Mouse (Mus musculus): ENCODE measurements around the gene Cand1. TPM values are rescaled to one million over a fixed set of nuclear protein-coding genes. Genes with fewer than 3 reads are reported as not detected.
A peak's percentile ranks its signal among the peaks of the same experiment; 100 is the strongest.

Cand1 gene
- polyA plus RNA-seq, 1 experiment from 2014 or later = 48.5 TPM

GRCm38 (mm10) chr10:119257876-119258275 is 18.0 kb upstream of the Cand1 start:
- H3K9ac ChIP-seq (replicated peaks; ENCODE audit: low read depth, low read length) = no peak overlapping the region
- H3K4me1 ChIP-seq (replicated peaks; ENCODE audit: control insufficient read depth, insufficient read depth, low read length) = no peaks in the 10 kb centered on the region
- no peaks in the 10 kb centered on the region for H3K36me3 ChIP-seq (ENCODE audit: control insufficient read depth, insufficient read depth)
- no peak overlapping the region for H3K4me2 ChIP-seq (ENCODE audit: low read length)
- 76% methylated on average over 4 of the region's 4 CpGs for WGBS
- no peak for ATAC-seq
- no peaks in the 10 kb centered on the region; the same call in 1 of the 2 replicates for H3K9me3 ChIP-seq (ENCODE audit: control insufficient read depth, low read length)
- H3K4me3 ChIP-seq (replicated peaks; ENCODE audit: low read length) = no peak overlapping the region
- H3K27me3 ChIP-seq (replicated peaks; ENCODE audit: control insufficient read depth, insufficient read depth, low read length) = no peaks in the 10 kb centered on the region
- no peak overlapping the region for H3K27ac ChIP-seq (ENCODE audit: low read length)

DNA sequence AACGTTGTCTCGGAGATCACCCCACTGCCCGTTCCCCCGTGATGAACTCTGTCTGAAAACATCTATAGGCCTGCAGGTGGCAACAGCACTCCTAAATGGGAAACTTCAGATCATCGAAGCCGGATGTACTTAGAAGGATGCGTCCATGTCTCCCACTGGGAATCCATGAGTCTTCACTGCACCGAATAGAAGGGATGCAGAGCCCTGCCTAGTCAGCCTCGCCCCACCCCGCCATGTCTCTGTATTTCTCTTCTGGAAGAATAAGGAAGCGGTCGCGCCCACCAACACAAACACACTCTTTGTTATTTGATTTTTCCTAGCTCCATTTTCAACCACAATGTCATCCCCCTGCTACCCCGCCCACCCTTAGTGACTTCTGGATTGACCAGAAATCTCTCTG is 4.3 kb upstream of the Cand1 start:
- no peak for ATAC-seq
- Histone ChIP-seq H3K9me3 (ENCODE audit: control insufficient read depth, low read length) (no peaks in the 10 kb centered on the region), H3K4me1 (replicated peaks; ENCODE audit: control insufficient read depth, insufficient read depth, low read length) (peaks cover 5% of the 10 kb centered on the region; the same call in 1 of the 2 replicates), H3K4me2 (ENCODE audit: low read length) (no peak overlapping the region), H3K9ac (replicated peaks; ENCODE audit: low read depth, low read length) (no peak overlapping the region), H3K36me3 (ENCODE audit: control insufficient read depth, insufficient read depth) (no peaks in the 10 kb centered on the region), H3K27ac (ENCODE audit: low read length) (no peak overlapping the region), H3K4me3 (replicated peaks; ENCODE audit: low read length) (no peak overlapping the region), H3K27me3 (replicated peaks; ENCODE audit: control insufficient read depth, insufficient read depth, low read length) (no peaks in the 10 kb centered on the region)
- WGBS = 85% methylated on average over 14 of the region's 14 CpGs

GRCm38 (mm10) chr10:119240722-119241089 is 851 bp upstream of the Cand1 start:
- H3K36me3 ChIP-seq (ENCODE audit: control insufficient read depth, insufficient read depth) = peaks cover 3% of the 10 kb centered on the region; the same call in 1 of the 2 replicates
- no peak for ATAC-seq
- no peaks in the 10 kb centered on the region for H3K27me3 ChIP-seq (replicated peaks; ENCODE audit: control insufficient read depth, insufficient read depth, low read length)
- under 1% methylated on average over 9 of the region's 9 CpGs for WGBS
- no peaks in the 10 kb centered on the region for H3K9me3 ChIP-seq (ENCODE audit: control insufficient read depth, low read length)
- peak overlapping the region; percentile 85 for H3K27ac ChIP-seq (ENCODE audit: low read length)
- peak overlapping the region; percentile 72 for H3K4me2 ChIP-seq (ENCODE audit: low read length)
- peak overlapping the region; percentile 55 for H3K9ac ChIP-seq (replicated peaks; ENCODE audit: low read depth, low read length)
- peaks cover 19% of the 10 kb centered on the region for H3K4me1 ChIP-seq (replicated peaks; ENCODE audit: control insufficient read depth, insufficient read depth, low read length)
- H3K4me3 ChIP-seq (replicated peaks; ENCODE audit: low read length) = peak overlapping the region; percentile 94

DNA sequence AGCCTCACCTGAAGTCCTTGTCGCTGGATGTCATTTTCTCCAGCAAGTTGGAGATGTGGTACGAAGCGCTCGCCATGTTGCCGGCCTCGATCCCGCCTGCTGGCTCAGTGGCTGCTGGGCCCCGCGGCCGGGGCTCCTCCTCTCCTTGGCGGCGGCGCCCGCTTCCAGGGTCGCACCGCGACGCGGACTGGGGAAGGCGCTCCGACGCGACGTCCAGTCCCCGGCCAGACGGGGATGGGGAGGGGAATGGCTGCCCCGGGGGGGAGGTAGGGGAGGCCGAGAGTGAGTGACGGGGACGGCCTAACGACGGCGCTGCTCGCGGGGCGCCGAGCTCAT is 254 bp downstream of the Cand1 start:
- no peaks in the 10 kb centered on the region for H3K9me3 ChIP-seq (ENCODE audit: control insufficient read depth, low read length)
- no peaks in the 10 kb centered on the region for H3K27me3 ChIP-seq (replicated peaks; ENCODE audit: control insufficient read depth, insufficient read depth, low read length)
- H3K4me3 ChIP-seq (replicated peaks; ENCODE audit: low read length) = peak overlapping the region; percentile 94
- peak overlapping the region; percentile 96 for H3K9ac ChIP-seq (replicated peaks; ENCODE audit: low read depth, low read length)
- peaks cover 19% of the 10 kb centered on the region for H3K4me1 ChIP-seq (replicated peaks; ENCODE audit: control insufficient read depth, insufficient read depth, low read length)
- WGBS = 0% methylated on average over 23 of the region's 37 CpGs
- peaks cover 9% of the 10 kb centered on the region for H3K36me3 ChIP-seq (ENCODE audit: control insufficient read depth, insufficient read depth)
- no peak; the same call in 1 of the 2 replicates for ATAC-seq
- H3K4me2 ChIP-seq (ENCODE audit: low read length) = peak overlapping the region; percentile 70
- peak overlapping the region; percentile 95 for H3K27ac ChIP-seq (ENCODE audit: low read length)

DNA sequence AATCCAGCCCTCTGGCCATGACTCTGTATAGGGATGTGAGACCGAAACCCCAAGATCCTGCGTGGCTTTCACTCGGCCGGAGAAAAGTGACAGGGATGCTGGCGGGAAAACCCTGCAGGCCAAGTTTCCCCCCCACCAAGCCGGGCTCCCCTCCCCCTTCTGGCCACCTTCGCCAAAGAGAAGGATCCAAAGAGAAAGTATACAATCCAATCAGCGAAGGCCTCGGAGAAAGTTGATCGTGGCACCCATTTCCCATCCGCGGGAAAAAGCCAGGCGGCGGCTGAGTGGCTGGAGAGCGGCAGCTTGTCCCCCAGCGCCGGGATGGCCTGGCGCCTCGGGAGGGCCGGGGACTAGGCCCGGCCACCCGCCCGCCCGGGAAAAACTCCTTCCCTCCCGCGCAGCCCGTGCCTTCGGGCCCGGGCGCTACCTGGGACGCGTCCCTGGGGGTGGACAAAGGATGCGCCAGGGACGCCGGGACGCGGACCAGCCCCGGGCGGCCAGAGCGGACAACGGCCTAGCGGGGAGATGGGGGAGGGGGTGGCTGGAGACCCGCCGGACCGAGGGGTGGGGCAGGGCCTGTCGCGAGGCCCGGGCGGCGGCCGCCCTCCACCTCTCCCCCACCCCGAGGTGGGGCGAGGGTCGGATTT is 747 bp downstream of the Cand1 start:
- WGBS = under 1% methylated on average over 34 of the region's 54 CpGs
- H3K4me2 ChIP-seq (ENCODE audit: low read length) = peak overlapping the region; percentile 70
- peaks cover 9% of the 10 kb centered on the region for H3K36me3 ChIP-seq (ENCODE audit: control insufficient read depth, insufficient read depth)
- no peaks in the 10 kb centered on the region for H3K27me3 ChIP-seq (replicated peaks; ENCODE audit: control insufficient read depth, insufficient read depth, low read length)
- peak; percentile 1; the same call in 1 of the 2 replicates for ATAC-seq
- peaks cover 2% of the 10 kb centered on the region; the same call in 1 of the 2 replicates for H3K9me3 ChIP-seq (ENCODE audit: control insufficient read depth, low read length)
- H3K27ac ChIP-seq (ENCODE audit: low read length) = peak overlapping the region; percentile 95
- peaks cover 19% of the 10 kb centered on the region for H3K4me1 ChIP-seq (replicated peaks; ENCODE audit: control insufficient read depth, insufficient read depth, low read length)
- H3K9ac ChIP-seq (replicated peaks; ENCODE audit: low read depth, low read length) = peak overlapping the region; percentile 96
- H3K4me3 ChIP-seq (replicated peaks; ENCODE audit: low read length) = peak overlapping the region; percentile 94

DNA sequence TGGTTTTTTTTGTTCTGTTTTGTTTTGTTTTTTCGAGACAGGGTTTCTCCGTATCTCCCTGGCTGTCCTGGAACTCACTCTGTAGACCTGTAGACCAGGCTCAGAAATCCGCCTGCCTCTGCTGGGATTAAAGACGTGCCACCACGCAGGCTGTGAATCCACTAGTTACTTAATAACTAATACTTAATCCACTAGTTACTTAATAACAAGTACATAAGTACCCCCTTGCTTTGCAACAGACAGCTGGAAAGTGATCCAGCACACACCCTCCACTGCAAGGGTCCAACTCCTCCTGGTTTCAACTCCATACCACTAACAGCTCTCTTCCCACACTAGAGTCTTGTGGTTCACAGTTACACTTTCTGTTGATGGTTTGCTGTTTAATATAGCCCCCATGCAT is 8.3 kb downstream of the Cand1 start:
- Histone ChIP-seq H3K27ac (ENCODE audit: low read length) (no peak overlapping the region), H3K9me3 (ENCODE audit: control insufficient read depth, low read length) (peaks cover 2% of the 10 kb centered on the region; the same call in 1 of the 2 replicates), H3K27me3 (replicated peaks; ENCODE audit: control insufficient read depth, insufficient read depth, low read length) (no peaks in the 10 kb centered on the region), H3K4me2 (ENCODE audit: low read length) (no peak overlapping the region), H3K4me3 (replicated peaks; ENCODE audit: low read length) (no peak overlapping the region), H3K9ac (replicated peaks; ENCODE audit: low read depth, low read length) (no peak overlapping the region), H3K4me1 (replicated peaks; ENCODE audit: control insufficient read depth, insufficient read depth, low read length) (peaks cover 17% of the 10 kb centered on the region), H3K36me3 (ENCODE audit: control insufficient read depth, insufficient read depth) (peaks cover 9% of the 10 kb centered on the region)
- WGBS = 86% methylated on average over 5 of the region's 5 CpGs
- no peak for ATAC-seq

- H3K9me3 ChIP-seq (ENCODE audit: control insufficient read depth, low read length) = peaks cover 2% of the 10 kb centered on the region; the same call in 1 of the 2 replicates
- no peaks in the 10 kb centered on the region for H3K27me3 ChIP-seq (replicated peaks; ENCODE audit: control insufficient read depth, insufficient read depth, low read length)
- peaks cover 17% of the 10 kb centered on the region for H3K4me1 ChIP-seq (replicated peaks; ENCODE audit: control insufficient read depth, insufficient read depth, low read length)
- no peak overlapping the region for H3K4me2 ChIP-seq (ENCODE audit: low read length)
- no peak overlapping the region for H3K27ac ChIP-seq (ENCODE audit: low read length)
- ATAC-seq = no peak
- no peak overlapping the region for H3K4me3 ChIP-seq (replicated peaks; ENCODE audit: low read length)
- peaks cover 8% of the 10 kb centered on the region for H3K36me3 ChIP-seq (ENCODE audit: control insufficient read depth, insufficient read depth)
- H3K9ac ChIP-seq (replicated peaks; ENCODE audit: low read depth, low read length) = no peak overlapping the region
- WGBS = 83% methylated on average over 4 of the region's 4 CpGs
Observed at GRCm38 (mm10) chr10:119230703-119231102, 9.2 kb downstream of the Cand1 start.

DNA sequence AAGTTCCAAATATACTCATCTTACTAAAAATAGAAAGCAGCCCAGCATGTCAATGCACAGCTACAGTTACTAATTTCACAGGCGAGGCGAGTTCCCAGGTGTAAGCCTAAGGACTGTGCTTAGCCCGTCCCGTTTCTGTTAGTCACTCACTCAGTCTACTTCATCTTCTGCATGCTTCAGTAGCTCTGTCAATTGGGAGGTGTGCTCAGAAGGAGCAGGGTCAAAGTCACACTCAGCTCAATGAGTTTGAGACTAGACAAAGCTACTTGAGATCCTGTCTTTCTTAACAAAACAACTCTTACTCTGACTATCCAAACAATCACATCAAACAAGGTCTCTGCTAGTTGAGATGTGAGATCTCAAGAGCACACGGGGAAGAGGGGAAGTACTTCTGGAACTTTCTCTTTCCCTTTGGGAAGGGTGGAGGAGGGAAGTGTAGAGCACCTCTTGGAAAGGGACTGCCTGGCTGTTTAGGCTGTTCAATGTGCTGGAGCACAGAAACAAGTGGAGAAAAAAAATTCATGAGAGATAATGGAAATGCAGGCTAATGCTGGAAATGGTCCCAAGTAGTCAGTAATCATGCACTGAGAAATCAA is 9.7 kb downstream of the Cand1 start:
- Histone ChIP-seq H3K9me3 (ENCODE audit: control insufficient read depth, low read length) (peaks cover 2% of the 10 kb centered on the region; the same call in 1 of the 2 replicates), H3K4me2 (ENCODE audit: low read length) (no peak overlapping the region), H3K4me3 (replicated peaks; ENCODE audit: low read length) (no peak overlapping the region), H3K27ac (ENCODE audit: low read length) (no peak overlapping the region), H3K9ac (replicated peaks; ENCODE audit: low read depth, low read length) (no peak overlapping the region), H3K27me3 (replicated peaks; ENCODE audit: control insufficient read depth, insufficient read depth, low read length) (no peaks in the 10 kb centered on the region), H3K36me3 (ENCODE audit: control insufficient read depth, insufficient read depth) (peaks cover 4% of the 10 kb centered on the region), H3K4me1 (replicated peaks; ENCODE audit: control insufficient read depth, insufficient read depth, low read length) (peaks cover 17% of the 10 kb centered on the region)
- 71% methylated on average over 5 of the region's 5 CpGs for WGBS
- ATAC-seq = no peak

GRCm38 (mm10) chr10:119223686-119224085 is 16.2 kb downstream of the Cand1 start:
- no peak overlapping the region for H3K9ac ChIP-seq (replicated peaks; ENCODE audit: low read depth, low read length)
- no peaks in the 10 kb centered on the region for H3K9me3 ChIP-seq (ENCODE audit: control insufficient read depth, low read length)
- peaks cover 11% of the 10 kb centered on the region for H3K36me3 ChIP-seq (ENCODE audit: control insufficient read depth, insufficient read depth)
- no peak overlapping the region for H3K27ac ChIP-seq (ENCODE audit: low read length)
- no peaks in the 10 kb centered on the region for H3K27me3 ChIP-seq (replicated peaks; ENCODE audit: control insufficient read depth, insufficient read depth, low read length)
- 77% methylated on average over 4 of the region's 4 CpGs for WGBS
- no peak overlapping the region for H3K4me3 ChIP-seq (replicated peaks; ENCODE audit: low read length)
- peaks cover 2% of the 10 kb centered on the region; the same call in 1 of the 2 replicates for H3K4me1 ChIP-seq (replicated peaks; ENCODE audit: control insufficient read depth, insufficient read depth, low read length)
- ATAC-seq = no peak
- no peak overlapping the region for H3K4me2 ChIP-seq (ENCODE audit: low read length)
